Mouse (Mus musculus) hindbrain, embryonic 12.5 days (tissue): ENCODE measurements around the gene Ncoa1. TPM values are rescaled to one million over a fixed set of nuclear protein-coding genes. Genes with fewer than 3 reads are reported as not detected.

Experiments
- ATAC-seq: fragments of 200-750 bp; cut with Nextera tagmentation; 2 replicates; pipeline ENCODE4 v1.8.0; 2017; ENCODE audit warnings: moderate TSS enrichment; ENCODE audit not compliant: low FRiP score
- H3K27ac ChIP-seq: fragments of 300-500 bp; sonication (generic); 2 replicates; pipeline ENCODE4 v1.5.1; 2016; ENCODE audit warnings: mild to moderate bottlenecking
- H3K27me3 ChIP-seq: fragments of 300-500 bp; sonication (generic); 2 replicates; pipeline ENCODE4 v1.6.1; 2016; ENCODE audit warnings: mild to moderate bottlenecking
- H3K36me3 ChIP-seq: fragments of 300-500 bp; sonication (generic); 2 replicates; pipeline ENCODE4 v1.6.1; 2016; ENCODE audit warnings: mild to moderate bottlenecking
- H3K4me1 ChIP-seq: fragments of 300-500 bp; sonication (generic); 2 replicates; pipeline ENCODE4 v1.6.1; 2016
- H3K4me2 ChIP-seq: fragments of 300-500 bp; sonication (generic); replicated peaks from 2 replicates; pipeline ENCODE4 v1.6.1; 2016; ENCODE audit warnings: mild to moderate bottlenecking
- H3K4me3 ChIP-seq: fragments of 300-500 bp; sonication (generic); 2 replicates; pipeline ENCODE4 v1.5.1; 2016; ENCODE audit warnings: mild to moderate bottlenecking
- H3K9ac ChIP-seq: fragments of 300-500 bp; sonication (generic); 2 replicates; pipeline ENCODE4 v1.6.1; 2016; ENCODE audit warnings: mild to moderate bottlenecking, moderate library complexity
- H3K9me3 ChIP-seq: fragments of 300-500 bp; sonication (generic); replicated peaks from 2 replicates; pipeline ENCODE4 v1.6.1; 2016; ENCODE audit warnings: mild to moderate bottlenecking
- WGBS: fragments of 180-500 bp; shearing (Covaris S2); methylation state at CpG from one replicate; pipeline ENCODE4 v1.1.7; 2016; 5-methylcytosine and 5-hydroxymethylcytosine counted together
- polyA plus RNA-seq: library from polyadenylated mRNA; unstranded; fragments of >200 nt; fragmentation: Nextera tagmentation; extraction: Ambion mirVana; gene quantifications from 2 replicates; pipeline ENCODE4 v1.2.1, GENCODE M21; 2016

Ncoa1 gene
- polyA plus RNA-seq, 1 experiment from 2014 or later, result 9.9 TPM

- WGBS, result 86% methylated on average over 3 of the region's 3 CpGs
- 0 out of 2 replicates have a peak, but pooled peaks cover 4% of the 10 kb centered on the region for H3K4me1 ChIP-seq
- H3K36me3 ChIP-seq, result no peaks in the 10 kb centered on the region
- H3K4me2 ChIP-seq, result no peak overlapping the region
- H3K9ac ChIP-seq, result no peak overlapping the region
- H3K4me3 ChIP-seq, result no peak overlapping the region
- H3K9me3 ChIP-seq, result no peaks in the 10 kb centered on the region
- no peak for ATAC-seq
- no peak overlapping the region for H3K27ac ChIP-seq
- H3K27me3 ChIP-seq, result no peaks in the 10 kb centered on the region
These were observed 134.9 kb downstream of the Ncoa1 start for GRCm38 (mm10) chr12:4342087-4342486.

DNA sequence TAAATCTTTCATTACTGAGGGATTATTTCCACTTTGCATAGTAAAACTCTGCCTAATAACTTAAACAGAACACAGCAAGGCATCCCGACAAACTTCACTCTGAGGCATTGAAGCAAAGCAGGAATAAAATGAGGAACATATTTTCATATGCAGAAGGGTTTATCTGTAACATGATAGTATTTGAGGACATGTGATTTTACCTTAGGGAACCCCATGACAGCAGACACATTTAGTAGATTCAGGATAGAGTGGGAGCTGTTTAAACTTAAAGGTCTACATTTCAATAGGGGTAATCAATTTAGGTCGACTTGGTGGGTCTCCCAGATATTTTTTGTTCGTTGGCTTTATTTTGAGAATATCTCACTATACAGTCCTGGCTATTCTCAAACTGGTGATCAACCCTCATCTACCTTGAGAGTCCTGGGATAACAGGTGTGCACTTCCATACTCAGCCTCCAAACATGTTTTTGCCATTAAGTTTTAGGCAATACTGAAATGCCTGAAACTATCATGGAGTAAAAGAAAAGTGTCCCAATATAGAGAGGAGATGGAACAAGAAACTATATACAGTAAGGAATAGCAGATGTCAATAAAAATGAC lies 136.6 kb downstream of the Ncoa1 start:
- Histone ChIP-seq H3K4me3 (no peak overlapping the region), H3K27me3 (no peaks in the 10 kb centered on the region), H3K27ac (no peak overlapping the region), H3K4me2 (no peak overlapping the region), H3K9ac (no peak overlapping the region), H3K36me3 (no peaks in the 10 kb centered on the region), H3K9me3 (no peaks in the 10 kb centered on the region), H3K4me1 (0 out of 2 replicates have a peak, but pooled peaks cover 4% of the 10 kb centered on the region)
- ATAC-seq, result no peak
- WGBS, result 78% methylated on average over 3 of the region's 3 CpGs

DNA sequence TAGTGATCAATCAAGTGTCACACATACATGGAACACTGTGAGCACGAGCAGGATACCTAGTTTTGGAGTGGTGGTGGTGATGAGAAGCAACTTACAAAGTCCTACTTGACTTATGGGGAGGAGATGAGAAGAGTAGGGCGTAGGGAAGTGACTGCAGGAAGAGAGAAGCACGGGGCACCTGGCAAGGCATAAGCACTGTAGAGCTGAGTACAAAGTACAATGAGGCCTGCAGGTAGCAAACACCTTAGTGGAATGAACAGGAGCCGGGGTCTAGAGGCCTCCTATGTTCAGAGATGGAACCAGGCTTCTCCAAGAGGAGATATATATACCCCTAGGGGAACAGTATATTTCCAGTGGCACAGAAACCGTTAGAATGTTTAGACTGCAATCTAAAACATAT lies 153.4 kb downstream of the Ncoa1 start:
- 84% methylated on average over 5 of the region's 5 CpGs for WGBS
- H3K27ac ChIP-seq, result no peak overlapping the region
- H3K4me3 ChIP-seq, result no peak overlapping the region
- no peak overlapping the region for H3K9ac ChIP-seq
- H3K9me3 ChIP-seq, result no peaks in the 10 kb centered on the region
- no peak for ATAC-seq
- H3K36me3 ChIP-seq, result no peaks in the 10 kb centered on the region; the same call in 1 of the 2 replicates
- H3K27me3 ChIP-seq, result no peaks in the 10 kb centered on the region
- H3K4me1 ChIP-seq, result no peaks in the 10 kb centered on the region
- no peak overlapping the region for H3K4me2 ChIP-seq

GRCm38 (mm10) chr12:4322227-4322626 lies 154.8 kb downstream of the Ncoa1 start:
- H3K36me3 ChIP-seq, result no peaks in the 10 kb centered on the region; the same call in 1 of the 2 replicates
- no peak overlapping the region for H3K27ac ChIP-seq
- no peak overlapping the region for H3K9ac ChIP-seq
- no peak for ATAC-seq
- no peaks in the 10 kb centered on the region for H3K9me3 ChIP-seq
- H3K4me1 ChIP-seq, result no peaks in the 10 kb centered on the region
- no peak overlapping the region for H3K4me2 ChIP-seq
- no peaks in the 10 kb centered on the region for H3K27me3 ChIP-seq
- H3K4me3 ChIP-seq, result no peak overlapping the region
- WGBS, result 42% methylated on average over 2 of the region's 2 CpGs

- ATAC-seq, result no peak
- Histone ChIP-seq H3K27me3 (no peaks in the 10 kb centered on the region), H3K4me1 (no peaks in the 10 kb centered on the region), H3K4me2 (no peak overlapping the region), H3K4me3 (no peak overlapping the region), H3K9ac (no peak overlapping the region), H3K9me3 (no peaks in the 10 kb centered on the region), H3K27ac (no peak overlapping the region), H3K36me3 (peaks cover 10% of the 10 kb centered on the region)
These were observed 163.2 kb downstream of the Ncoa1 start for GRCm38 (mm10) chr12:4313824-4314223.

GRCm38 (mm10) chr12:4306712-4307313 lies 170.2 kb downstream of the Ncoa1 start:
- Histone ChIP-seq H3K27me3 (no peaks in the 10 kb centered on the region), H3K36me3 (0 out of 2 replicates have a peak, but pooled peaks cover 3% of the 10 kb centered on the region), H3K4me3 (no peak overlapping the region), H3K9me3 (no peaks in the 10 kb centered on the region), H3K4me2 (no peak overlapping the region), H3K9ac (no peak overlapping the region), H3K27ac (no peak overlapping the region), H3K4me1 (no peaks in the 10 kb centered on the region)
- no peak for ATAC-seq
- WGBS, result 76% methylated on average over 1 of the region's 1 CpGs

- no peak overlapping the region for H3K27ac ChIP-seq
These were observed 177.7 kb downstream of the Ncoa1 start for GRCm38 (mm10) chr12:4299300-4299699.

GRCm38 (mm10) chr12:4298626-4299025 lies 178.4 kb downstream of the Ncoa1 start:
- WGBS, result 91% methylated on average over 4 of the region's 4 CpGs
- H3K9me3 ChIP-seq, result no peaks in the 10 kb centered on the region
- no peak overlapping the region for H3K9ac ChIP-seq
- no peak overlapping the region for H3K4me2 ChIP-seq
- peaks cover 19% of the 10 kb centered on the region for H3K36me3 ChIP-seq
- no peak overlapping the region for H3K27ac ChIP-seq
- H3K4me1 ChIP-seq, result no peaks in the 10 kb centered on the region
- no peak overlapping the region for H3K4me3 ChIP-seq
- no peaks in the 10 kb centered on the region for H3K27me3 ChIP-seq
- ATAC-seq, result no peak

More at GRCm38 (mm10) chr12:4299300-4299699, 177.7 kb downstream of the Ncoa1 start:
- no peaks in the 10 kb centered on the region for H3K9me3 ChIP-seq
- H3K4me1 ChIP-seq, result no peaks in the 10 kb centered on the region
- H3K9ac ChIP-seq, result no peak overlapping the region
- no peak overlapping the region for H3K4me3 ChIP-seq
- peaks cover 13% of the 10 kb centered on the region for H3K36me3 ChIP-seq
- WGBS, result 86% methylated on average over 3 of the region's 3 CpGs
- H3K4me2 ChIP-seq, result no peak overlapping the region
- no peak for ATAC-seq
- no peaks in the 10 kb centered on the region for H3K27me3 ChIP-seq

- H3K27ac ChIP-seq, result no peak overlapping the region
- H3K4me3 ChIP-seq, result no peak overlapping the region
- no peaks in the 10 kb centered on the region for H3K4me1 ChIP-seq
- ATAC-seq, result no peak
- 89% methylated on average over 4 of the region's 4 CpGs for WGBS
- no peak overlapping the region for H3K4me2 ChIP-seq
- no peak overlapping the region for H3K9ac ChIP-seq
- no peaks in the 10 kb centered on the region for H3K27me3 ChIP-seq
- H3K36me3 ChIP-seq, result peaks cover 19% of the 10 kb centered on the region
- H3K9me3 ChIP-seq, result no peaks in the 10 kb centered on the region
These were observed 181.1 kb downstream of the Ncoa1 start for GRCm38 (mm10) chr12:4295881-4296280.

GRCm38 (mm10) chr12:4295281-4295680 lies 181.7 kb downstream of the Ncoa1 start:
- H3K4me3 ChIP-seq, result no peak overlapping the region
- no peaks in the 10 kb centered on the region for H3K9me3 ChIP-seq
- no peaks in the 10 kb centered on the region for H3K27me3 ChIP-seq
- no peaks in the 10 kb centered on the region for H3K4me1 ChIP-seq
- no peak overlapping the region for H3K27ac ChIP-seq
- no peak overlapping the region for H3K4me2 ChIP-seq
- peaks cover 19% of the 10 kb centered on the region for H3K36me3 ChIP-seq
- 85% methylated on average over 8 of the region's 8 CpGs for WGBS
- no peak for ATAC-seq
- H3K9ac ChIP-seq, result no peak overlapping the region

DNA sequence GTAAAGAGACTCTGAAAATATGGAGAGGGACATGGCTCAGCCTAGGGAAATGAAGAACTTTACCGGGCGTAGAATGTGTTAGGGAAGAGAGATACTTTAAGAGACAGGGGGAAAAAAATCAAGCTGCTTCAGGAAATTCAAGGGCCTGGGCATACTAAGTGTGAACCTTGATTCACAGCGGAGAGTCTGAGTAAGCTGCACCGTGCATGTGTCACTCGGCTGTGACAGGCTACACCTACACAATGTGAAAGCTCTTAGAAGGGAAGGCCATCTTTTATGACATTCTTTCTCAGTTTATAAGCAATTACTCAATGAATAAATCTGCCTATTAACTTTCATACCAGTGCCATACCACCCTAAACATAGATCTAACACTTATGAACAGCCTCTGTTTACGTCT lies 183.2 kb downstream of the Ncoa1 start:
- WGBS, result 93% methylated on average over 6 of the region's 6 CpGs

GRCm38 (mm10) chr12:4285186-4285585 lies 191.8 kb downstream of the Ncoa1 start:
- Histone ChIP-seq H3K27ac (no peak overlapping the region), H3K4me2 (no peak overlapping the region), H3K36me3 (0 out of 2 replicates have a peak, but pooled peaks cover 7% of the 10 kb centered on the region), H3K9me3 (no peaks in the 10 kb centered on the region), H3K27me3 (no peaks in the 10 kb centered on the region), H3K9ac (no peak overlapping the region), H3K4me1 (no peaks in the 10 kb centered on the region), H3K4me3 (no peak overlapping the region)
- ATAC-seq, result no peak
- 38% methylated on average over 3 of the region's 3 CpGs for WGBS

More for the DNA sequence above, 183.2 kb downstream of the Ncoa1 start:
- Histone ChIP-seq H3K9ac (no peak overlapping the region), H3K4me1 (no peaks in the 10 kb centered on the region), H3K4me2 (no peak overlapping the region), H3K27me3 (no peaks in the 10 kb centered on the region), H3K36me3 (peaks cover 24% of the 10 kb centered on the region), H3K27ac (no peak overlapping the region), H3K9me3 (no peaks in the 10 kb centered on the region), H3K4me3 (no peak overlapping the region)
- no peak for ATAC-seq

- no peak for ATAC-seq
- H3K9ac ChIP-seq, result no peak overlapping the region
- H3K4me3 ChIP-seq, result no peak overlapping the region
- 93% methylated on average over 3 of the region's 3 CpGs for WGBS
- no peak overlapping the region for H3K27ac ChIP-seq
- no peaks in the 10 kb centered on the region for H3K27me3 ChIP-seq
- H3K4me1 ChIP-seq, result no peaks in the 10 kb centered on the region
- H3K9me3 ChIP-seq, result no peaks in the 10 kb centered on the region
- H3K4me2 ChIP-seq, result no peak overlapping the region
- H3K36me3 ChIP-seq, result peaks cover 7% of the 10 kb centered on the region
These were observed 197.1 kb downstream of the Ncoa1 start for GRCm38 (mm10) chr12:4279878-4280277.
